Mouse (Mus musculus): Measurements from ENCODE around the gene Myo19.
"Not testable (repeated sequence)": the region's sequence is repeated elsewhere in the genome, so short reads cannot be mapped to it uniquely, and the experiment has no call there.

The Myo19 gene

DNA sequence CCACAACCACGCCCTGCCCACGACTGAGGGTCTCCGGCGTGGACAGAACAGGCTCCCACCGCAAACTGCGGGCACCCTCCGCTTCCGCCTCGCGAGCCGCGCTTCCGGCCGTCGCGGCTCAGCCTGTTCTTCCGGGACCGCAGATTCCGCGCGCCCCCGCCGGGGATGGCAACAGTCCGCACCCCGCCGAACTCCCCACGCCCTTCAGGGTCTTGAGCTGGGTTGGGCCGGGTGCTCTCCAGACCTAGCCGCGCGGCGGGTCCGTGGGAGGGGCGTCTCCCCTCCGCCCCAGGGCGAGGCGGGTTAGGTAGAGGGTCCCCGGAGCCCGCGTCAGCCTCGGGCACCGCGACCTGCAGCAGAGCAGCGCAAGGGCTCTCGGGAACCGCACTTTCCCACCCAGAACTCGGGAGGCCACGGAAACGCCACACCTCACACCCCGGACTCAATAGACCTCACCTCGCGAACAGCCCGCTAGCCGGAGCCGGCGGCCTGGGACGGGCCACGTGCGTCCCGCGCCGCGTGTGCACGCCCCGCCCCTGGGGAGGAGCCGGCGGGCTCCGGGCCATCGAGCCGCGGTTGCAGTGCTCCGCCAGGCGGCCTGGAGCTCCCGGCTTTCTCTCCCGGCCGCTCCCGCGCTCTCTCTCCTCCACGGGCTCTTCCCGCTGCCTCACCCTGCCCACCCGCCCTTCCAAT is at the start of gene Myo19, which contains the start of gene Pigw:
Gene Myo19, plus strand, starts transcription at position 377 of the 693 bp plus-strand sequence.
Gene Pigw, minus strand, starts transcription at position 514 of the 693 bp plus-strand sequence.
- peak; percentile 83 for DNase-seq (ENCODE audit: low read depth, low spot score)

DNA sequence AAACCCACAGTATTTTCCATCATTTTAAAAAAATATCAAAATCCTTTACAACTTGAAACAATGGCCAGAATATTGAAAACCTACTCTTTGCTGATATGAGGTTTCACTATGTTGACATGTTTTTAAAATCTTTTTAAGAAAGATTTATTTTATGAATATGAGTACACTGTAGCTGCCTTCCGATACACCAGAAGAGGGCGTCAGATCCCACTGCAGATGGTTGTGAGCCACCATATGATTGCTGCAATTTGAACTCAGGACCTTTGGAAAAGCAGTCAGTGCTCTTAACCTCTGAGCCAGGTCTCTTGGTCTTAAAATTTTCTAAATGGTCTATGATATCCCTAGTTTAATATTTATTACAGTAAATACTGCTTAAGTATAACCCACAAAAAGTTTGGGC is 40.6 kb upstream of the Myo19 start:
- DNase-seq (ENCODE audit: low read depth, low spot score): no peak

DNA sequence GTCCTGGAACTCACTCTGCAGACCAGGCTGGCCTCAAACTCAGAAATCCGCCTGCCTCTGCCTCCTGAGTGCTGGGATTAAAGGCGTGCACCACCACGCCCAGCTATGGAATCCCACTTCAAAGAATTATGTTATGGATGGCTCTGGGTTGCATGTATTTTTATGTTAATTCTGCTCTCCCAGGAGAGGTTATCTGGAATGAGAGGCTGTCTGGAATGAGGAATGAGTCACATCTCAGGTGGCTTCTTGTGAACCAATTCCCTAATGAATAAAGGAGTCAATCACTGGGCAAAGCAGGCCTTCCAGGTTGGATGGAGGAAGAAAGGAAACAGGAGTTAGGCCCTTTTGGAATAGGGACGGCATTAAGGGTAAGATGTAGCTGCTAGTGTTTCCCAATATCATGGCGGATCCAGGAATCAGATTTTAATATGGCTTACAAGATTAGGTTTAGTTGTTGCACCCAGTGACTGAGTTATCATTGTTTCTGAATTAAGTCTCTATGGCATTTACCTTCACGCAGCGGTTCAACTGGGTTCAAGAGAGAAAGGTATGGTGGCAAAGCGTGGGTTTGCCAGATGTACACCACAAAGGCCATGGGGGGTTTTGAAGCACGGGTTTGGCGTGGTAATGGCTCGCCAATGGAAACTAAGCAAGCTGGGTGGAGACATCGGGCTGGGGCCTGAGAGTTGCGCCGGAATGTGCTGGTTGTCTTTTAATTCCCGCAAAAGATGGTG is 33.0 kb upstream of the Myo19 start:
- DNase-seq (ENCODE audit: low read depth, low spot score): peak; percentile 94

DNA sequence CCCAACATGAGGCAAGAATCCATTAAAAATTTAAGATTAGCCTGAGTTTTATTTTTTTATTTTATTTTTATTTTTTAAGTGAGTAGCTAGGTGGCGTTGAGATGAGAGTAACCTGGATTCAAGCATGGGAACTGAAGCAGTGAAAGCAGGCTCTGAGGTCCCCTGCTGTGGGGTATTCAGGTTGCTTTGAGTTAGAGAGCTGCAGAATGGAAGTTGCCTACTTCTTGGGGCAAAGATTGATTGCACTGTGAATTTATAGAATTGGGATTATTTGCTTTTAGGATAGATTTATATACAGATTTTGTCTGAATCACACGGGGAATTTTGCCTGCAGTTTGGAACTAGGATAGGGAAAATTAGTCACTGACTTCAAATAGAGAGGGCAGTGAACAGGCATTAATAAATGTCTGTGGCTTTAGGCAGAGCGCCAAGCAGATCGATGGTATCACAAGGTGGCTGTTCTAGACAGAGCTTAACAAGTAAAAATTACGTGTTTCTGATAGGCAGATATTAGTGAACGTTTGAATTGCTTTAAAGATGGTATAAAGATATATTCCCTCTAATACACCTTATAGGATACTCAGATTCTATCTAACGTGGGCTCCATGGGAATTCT is 32.4 kb upstream of the Myo19 start:
- DNase-seq (ENCODE audit: low read depth, low spot score): peak; percentile 89

DNA sequence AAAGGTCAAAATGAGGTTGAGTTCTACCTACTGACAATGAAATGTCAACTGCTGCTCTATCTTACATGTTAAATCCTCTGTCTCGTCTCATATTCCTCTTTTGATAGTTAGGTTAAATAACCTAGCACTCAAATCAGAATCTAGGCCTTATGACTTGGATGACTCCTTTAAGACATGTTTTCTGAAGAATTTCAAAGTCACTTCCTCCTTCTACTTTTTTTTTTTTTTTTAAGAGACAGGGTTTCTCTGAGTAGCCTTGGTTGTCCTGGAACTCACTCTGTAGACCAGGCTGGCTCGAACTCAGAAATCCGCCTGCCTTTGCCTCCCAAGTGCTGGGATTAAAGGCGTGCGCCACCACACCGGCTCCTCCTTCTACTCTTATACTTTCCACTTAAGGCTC is 24.7 kb upstream of the Myo19 start:
- no peak for DNase-seq (ENCODE audit: low read depth, low spot score)

DNA sequence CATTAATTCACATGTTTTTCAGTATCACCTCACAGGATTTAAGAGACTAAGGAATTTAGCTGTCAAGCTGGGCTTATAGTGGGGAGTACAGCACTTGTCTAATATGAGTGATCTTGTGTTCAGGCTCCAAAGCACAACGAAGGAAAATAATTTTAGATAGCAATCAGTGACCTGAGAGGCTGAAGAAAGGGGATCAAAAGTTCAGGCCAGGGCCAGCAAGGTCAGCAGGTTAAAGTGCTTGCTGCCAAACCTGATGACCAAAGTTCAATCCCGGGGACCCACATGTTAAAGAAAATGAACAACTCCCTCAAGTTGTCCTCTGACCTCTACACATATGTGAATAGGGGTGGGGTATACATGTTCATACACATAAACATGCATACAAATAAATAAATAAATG is 14.7 kb upstream of the Myo19 start:
- DNase-seq (ENCODE audit: low read depth, low spot score): no peak

DNA sequence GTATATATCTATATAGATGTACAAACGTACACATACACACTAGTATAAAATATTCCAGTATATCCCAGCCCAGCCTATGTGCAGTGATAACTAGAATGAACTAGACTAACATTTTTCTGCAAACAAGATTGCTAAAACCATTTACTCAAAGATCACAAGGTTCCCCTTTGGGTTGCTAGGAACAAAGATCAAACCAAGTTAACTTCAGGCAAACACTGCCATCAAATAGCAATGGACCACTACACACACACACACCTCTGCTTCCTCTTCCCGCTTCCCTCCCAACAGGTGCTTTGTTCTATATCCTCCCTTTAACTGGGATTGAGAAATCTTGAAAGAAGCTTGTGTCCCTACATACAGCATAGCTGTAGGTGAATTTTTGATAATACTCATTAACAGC is 12.4 kb upstream of the Myo19 start:
- DNase-seq (ENCODE audit: low read depth, low spot score): no peak

DNA sequence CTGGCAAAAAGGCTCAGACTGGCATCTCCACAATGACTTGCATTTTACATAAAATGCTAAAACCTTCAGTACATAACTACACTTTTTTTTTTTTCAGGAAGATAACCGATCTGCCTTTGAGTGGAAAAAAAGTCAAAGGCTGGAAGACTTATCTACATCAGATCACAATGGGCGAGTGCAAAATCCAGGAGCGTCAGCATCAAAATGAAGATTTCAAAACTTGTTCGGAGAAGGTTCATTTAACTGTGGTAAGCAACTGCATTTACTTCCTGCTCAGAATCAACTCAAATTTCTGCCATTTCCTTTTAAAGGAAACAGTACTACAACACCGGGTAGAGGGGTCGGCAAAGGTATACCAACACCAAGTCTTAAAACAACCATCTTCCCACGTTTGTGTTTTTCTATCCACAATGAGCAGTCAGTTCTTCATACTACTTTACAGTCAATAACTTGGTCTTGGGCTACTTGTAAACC is 11.1 kb upstream of the Myo19 start:
- DNase-seq (ENCODE audit: low read depth, low spot score): no peak

DNA sequence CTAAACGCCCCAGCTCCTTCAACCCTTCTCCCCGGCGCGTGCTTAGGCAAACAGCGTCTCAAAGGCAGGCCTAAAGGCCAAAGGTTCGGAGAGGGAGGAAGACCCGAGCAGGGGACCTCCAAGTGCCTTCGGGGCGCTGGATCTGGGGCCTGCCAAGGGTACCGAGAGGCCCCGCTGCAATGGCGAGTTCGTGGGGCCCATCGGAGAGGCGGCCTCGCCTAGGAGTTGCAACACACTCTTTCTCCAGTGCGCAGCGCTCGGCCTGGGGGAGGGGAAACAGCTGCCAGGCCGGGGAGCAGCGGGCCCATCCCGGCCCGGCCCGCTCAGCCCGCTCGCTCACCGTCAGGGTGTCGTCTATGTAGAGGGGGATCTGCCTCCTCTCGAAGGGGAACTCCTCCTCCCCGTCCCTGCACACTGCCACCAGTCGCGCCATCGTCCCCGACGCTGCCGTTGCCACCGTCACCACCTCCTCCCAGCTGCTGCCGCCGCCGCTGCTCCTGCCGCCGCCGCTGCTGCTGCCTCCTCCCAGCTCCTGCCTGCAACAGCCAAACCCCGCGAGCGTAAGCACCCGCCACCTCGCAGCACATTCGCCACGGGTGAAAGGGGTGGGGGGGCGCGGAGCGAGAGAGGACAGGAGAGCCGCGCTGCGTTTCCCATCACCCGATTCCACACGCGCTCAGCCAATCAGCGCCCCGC is 10.3 kb upstream of the Myo19 start:
- DNase-seq (ENCODE audit: low read depth, low spot score): peak; percentile 96

DNA sequence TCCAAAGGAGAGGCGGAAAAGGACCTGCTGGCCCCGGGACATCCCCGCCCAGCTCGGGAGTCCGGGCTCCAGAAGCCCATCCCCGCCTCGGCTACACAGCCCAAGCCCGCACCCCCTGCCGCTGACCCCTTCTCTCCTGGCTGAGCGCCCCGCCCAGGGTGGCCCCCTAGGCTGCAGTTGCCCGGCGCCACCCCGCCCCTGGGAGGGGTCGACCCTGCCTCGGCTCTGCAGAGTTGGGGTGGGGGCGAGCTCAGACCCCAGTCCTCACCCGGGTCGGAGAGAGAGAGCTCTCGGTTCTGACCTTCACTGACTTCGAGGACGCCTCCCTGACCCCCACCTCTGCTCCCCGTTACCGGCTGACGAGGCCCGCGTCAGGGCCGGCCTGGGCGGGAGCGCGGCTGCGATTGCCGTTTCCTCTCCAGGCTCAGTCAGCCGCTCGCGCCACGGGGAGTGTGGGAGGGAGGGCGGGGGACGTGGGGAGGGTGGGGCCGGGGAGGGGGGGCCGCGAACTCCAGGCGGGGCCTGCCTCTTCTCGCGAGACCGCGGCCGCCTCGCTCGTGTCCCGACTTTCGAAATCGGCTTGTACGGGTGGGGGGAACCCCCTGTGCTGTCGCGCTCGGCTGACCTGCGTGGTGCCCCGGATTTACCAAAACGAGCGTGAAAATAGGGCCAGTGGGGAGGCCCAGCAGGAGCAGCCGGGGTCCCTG is 9.5 kb upstream of the Myo19 start, which contains the start of gene Ggnbp2:
Gene Ggnbp2, minus strand, starts transcription at position 481 of the 707 bp plus-strand sequence.
- DNase-seq (ENCODE audit: low read depth, low spot score): peak; percentile 93

DNA sequence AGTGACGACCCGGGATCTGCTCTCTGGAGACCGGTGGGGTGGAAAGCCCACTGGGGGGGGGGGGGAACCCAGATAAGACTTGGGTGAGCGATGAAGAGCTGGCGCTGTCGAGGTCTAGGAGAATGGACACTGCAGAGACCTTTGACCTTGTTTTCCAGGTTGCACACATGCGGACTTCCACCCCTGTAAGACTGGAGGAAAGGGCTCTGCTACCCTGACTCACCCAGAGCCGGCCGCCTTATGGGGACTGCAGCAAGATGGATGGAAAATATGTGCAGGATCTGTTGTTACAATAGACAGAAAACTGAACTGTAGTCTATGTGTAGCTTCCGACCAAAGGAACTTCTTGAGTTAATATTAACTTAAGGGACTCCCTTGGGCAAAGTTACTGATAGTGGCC is 8.9 kb upstream of the Myo19 start:
- DNase-seq (ENCODE audit: low read depth, low spot score): peak; percentile 67

DNA sequence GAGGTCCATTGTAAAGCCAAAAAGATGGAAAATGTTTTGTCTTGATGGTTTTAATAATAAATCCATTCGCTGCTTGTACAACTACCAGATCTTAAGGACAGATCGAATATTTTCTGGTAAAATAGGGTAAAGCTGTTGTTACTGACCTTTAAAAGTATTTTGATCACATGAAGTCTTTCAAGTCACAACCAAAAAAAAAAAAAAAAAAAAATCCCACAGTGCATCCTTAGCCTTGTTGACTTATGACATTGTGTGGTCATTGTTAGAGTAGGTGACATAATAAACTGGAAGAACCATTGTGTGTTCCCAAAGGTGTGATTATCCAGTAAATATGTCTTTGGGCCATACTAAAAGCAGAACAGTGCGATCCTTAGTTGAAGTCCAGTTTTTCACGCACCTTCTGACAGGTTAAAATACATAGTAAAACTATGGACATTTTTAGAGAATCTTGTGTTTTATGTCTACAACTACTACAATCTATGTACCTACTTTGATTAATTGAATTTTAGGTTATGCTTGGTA is 8.3 kb upstream of the Myo19 start:
- DNase-seq (ENCODE audit: low read depth, low spot score): no peak

DNA sequence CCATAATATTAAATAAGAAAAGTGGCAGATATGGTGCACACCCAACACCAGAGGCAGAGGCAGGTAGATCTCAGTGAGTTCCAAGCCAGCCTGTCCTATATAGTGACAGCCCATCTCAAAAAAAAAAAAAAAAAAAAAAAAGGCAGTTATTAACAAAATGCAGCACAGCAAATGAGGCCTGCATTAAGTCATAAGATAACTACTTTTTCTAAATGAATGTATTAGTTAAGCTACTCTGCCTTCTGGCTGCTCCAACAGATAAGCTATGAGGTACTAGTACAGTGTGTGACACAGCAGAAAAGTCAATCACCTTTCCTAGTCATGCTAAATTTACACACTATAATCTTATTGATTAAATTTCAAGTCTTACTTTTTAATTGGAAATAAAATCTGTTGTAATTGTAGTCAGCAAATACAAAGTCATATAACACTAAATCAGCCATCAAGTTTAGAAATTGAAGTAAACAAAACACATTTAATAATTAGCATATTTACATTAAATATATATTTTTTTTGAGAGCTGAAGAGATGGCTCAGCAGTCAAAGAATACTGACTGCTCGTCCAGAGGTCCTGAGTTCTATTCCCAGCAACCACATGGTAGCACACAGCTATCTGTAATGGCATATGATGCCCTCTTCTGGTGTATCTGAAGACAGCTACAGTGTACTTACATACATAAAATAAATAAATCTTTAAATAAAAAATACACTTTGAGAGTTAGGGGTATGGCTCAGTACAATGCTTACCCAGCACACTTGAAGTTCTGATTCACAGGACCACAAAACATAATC is 6.7 kb upstream of the Myo19 start:
- DNase-seq (ENCODE audit: low read depth, low spot score): peak; percentile 18

DNA sequence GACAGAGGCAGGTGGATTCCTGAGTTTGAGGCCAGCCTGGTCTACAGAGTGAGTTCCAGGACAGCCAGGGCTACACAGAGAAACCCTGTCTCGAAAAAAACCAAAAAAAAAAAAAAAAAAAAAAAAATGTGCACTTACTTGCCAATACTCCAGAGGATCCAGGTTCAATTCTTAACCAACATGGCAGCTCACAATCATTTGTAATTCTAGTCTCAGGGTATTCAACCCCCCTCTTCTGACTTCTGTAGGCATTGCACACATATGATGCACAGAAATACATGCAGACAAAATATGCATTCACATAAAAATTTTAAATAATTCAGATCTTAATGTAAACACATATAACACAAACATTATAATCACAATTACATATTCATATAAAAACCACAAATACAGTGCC is 3.9 kb upstream of the Myo19 start:
- DNase-seq (ENCODE audit: low read depth, low spot score): not testable (repeated sequence)

DNA sequence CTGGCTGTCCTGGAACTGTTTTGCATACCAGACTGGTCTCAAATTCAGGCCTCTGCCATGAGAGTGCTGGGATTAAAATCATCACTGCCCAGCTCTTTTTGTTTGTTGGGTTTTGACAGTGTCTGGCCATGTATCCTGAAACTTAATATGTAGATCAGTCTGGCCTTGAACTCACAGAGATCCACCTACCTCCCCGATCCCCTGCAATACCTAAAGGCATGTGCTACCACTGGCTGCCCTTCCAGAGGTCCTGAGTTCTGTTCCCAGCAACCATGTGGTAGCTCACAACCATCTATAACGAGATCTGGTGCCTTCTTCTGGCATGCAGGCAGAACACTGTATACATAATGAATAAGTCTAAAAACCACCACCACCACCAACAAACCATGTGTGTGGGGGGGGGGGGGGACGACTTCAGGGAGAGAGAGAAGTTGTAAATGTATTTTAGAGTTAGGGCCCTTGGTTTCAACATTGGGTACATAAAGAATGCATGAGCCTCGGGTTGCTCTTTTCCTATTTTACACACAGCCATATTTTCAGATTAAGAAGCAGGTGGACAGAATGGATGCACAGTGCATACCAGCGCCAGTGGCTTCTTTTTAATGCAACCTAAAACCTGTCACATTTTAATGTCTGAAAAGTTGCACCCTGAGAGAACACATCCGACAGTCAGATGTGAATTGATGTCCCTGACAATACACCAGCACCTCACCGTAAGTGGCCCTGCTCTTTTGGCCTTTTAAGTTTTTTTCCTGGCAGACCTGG is 759 bp upstream of the Myo19 start:
- DNase-seq (ENCODE audit: low read depth, low spot score): peak; percentile 22

DNA sequence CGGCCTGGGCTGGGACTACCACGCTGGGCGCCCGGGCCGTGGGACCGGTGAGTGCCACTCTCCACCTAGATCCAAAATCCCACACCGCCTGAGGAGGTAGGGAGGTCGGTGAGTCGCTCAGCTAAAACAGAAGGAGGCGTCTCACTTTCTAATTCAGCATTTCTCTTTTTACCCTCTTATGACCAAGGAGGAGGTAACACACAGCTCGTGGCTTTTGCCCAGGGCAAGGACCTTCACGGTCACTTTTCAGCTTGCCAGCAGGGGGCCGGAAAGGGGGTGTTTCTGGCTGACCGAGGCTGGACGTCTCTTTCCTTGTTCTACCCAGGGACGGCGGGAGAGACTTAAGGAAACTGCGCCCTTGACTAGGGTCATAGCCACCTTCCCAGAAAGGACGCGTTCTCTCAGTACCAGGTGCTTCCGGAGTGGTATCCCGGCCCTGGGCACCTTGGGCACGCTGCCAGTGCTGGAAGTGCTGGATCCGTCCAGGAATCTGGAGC is 565 bp downstream of the Myo19 start:
- no peak for DNase-seq (ENCODE audit: low read depth, low spot score)

DNA sequence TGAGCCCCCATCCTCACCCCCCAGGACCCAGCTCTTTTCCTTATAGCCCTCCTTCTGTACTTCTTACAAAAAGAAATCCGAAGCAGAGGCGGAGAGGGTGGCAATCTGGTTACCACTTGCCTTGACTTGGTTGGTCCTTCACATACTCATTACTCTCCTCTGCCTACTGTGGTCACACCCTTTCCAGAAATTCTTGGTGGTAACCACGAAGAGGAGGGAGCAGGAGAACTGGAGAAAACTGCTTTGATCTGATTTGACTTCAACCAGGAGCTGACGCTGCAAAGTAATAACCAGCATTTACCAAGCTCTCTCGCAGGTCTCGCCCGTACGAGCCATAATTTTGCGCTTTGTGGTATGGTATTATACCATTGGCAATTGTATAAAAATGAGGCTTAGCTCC is 1.0 kb downstream of the Myo19 start:
- peak; percentile 55 for DNase-seq (ENCODE audit: low read depth, low spot score)

DNA sequence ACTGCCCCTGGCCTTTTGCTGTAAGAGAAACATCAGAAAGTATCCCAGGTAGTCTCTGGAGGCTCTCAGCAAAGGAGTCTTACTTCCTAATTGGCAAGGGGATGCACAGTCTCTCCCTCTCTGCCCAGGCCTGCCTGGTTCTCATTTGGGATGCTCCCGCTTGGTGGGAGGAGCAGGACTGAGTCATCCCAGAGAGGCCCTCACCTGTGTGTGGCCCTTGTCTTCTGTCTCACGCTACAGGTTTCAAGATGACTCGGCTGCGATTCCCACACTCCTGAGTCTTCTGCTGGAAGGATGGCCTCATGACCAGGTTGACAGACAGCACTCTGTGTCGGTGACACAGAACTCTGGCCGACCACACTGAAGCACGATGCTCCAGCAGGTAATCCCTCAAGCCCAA is 2.4 kb downstream of the Myo19 start:
- no peak for DNase-seq (ENCODE audit: low read depth, low spot score)

DNA sequence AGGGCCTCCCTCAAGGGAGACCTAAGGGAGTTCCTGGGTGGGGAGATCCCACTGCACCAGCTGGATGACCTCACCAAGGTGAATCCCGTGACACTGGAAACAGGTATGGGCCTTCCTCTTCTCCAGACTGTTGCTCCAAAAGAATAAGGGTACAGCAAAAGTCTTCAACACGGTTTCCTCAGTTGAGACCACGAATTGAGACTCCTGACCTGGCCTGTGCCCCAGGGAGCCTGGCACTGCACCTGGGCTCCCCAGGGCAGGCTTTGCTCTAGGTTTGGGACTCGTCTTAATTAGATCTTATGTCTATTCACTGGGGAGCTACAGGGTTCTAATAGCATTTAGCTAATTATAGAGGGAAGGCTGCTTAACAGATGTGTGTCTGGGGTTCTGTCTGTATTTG is 5.3 kb downstream of the Myo19 start:
- no peak for DNase-seq (ENCODE audit: low read depth, low spot score)

All from R1 (cell line).